Mouse (Mus musculus) layer of hippocampus, postnatal 14 days (tissue): Measurements from ENCODE around the gene Cpn1. TPM values are rescaled to one million over a fixed set of nuclear protein-coding genes. Genes with fewer than 3 reads are reported as not detected.
A peak's percentile ranks its signal among the peaks of the same experiment; 100 is the strongest.

Experiments
- DNase-seq, 2 experiments: peaks; one replicate each; pipeline ENCODE4 v3.0.0; 2021 to 2022; ENCODE audit warnings: low spot score in 2 of 2, mixed read lengths in 1 of 2
- total RNA-seq, 2 experiments: library from RNA; stranded (reverse); gene quantifications; 2 replicates each; pipeline ENCODE4 v1.2.3; 2021

The Cpn1 gene
- total RNA-seq, 2 experiments from 2014 or later, result 0.39 TPM; not detected in 1

GRCm38 (mm10) chr19:43939769-43940689 lies 46.3 kb downstream of the Cpn1 start, which contains the start of gene Dnmbp:
Gene Dnmbp, minus strand, starts transcription at chr19:43940191.
- peak; percentile 65 for DNase-seq

- no peak for DNase-seq
Measured at GRCm38 (mm10) chr19:43939171-43939768, 47.1 kb downstream of the Cpn1 start.

- no peak for DNase-seq
Measured at GRCm38 (mm10) chr19:43938355-43938754, 48.0 kb downstream of the Cpn1 start.

GRCm38 (mm10) chr19:43930926-43931325 lies 55.4 kb downstream of the Cpn1 start:
- no peak for DNase-seq

- no peak for DNase-seq
Measured at GRCm38 (mm10) chr19:43930366-43930765, 56.0 kb downstream of the Cpn1 start.

GRCm38 (mm10) chr19:43929869-43930268 lies 56.5 kb downstream of the Cpn1 start:
- no peak for DNase-seq

- DNase-seq, result no peak
Measured at GRCm38 (mm10) chr19:43927967-43928366, 58.4 kb downstream of the Cpn1 start.

- peak; percentile 18 to 30 for DNase-seq
Measured at GRCm38 (mm10) chr19:43927057-43927456, 59.3 kb downstream of the Cpn1 start.

- peak in 1 of 2 experiments; percentile 3 for DNase-seq
Measured at GRCm38 (mm10) chr19:43926141-43926987, 60.0 kb downstream of the Cpn1 start.

- no peak for DNase-seq
Measured at GRCm38 (mm10) chr19:43924361-43924760, 62.0 kb downstream of the Cpn1 start.

GRCm38 (mm10) chr19:43922963-43923362 lies 63.4 kb downstream of the Cpn1 start:
- DNase-seq, result no peak

- DNase-seq, result no peak
Measured at GRCm38 (mm10) chr19:43921410-43921809, 64.9 kb downstream of the Cpn1 start.

- no peak for DNase-seq
Measured at GRCm38 (mm10) chr19:43920453-43921300, 65.7 kb downstream of the Cpn1 start.

- no peak for DNase-seq
Measured at GRCm38 (mm10) chr19:43919841-43920240, 66.5 kb downstream of the Cpn1 start.

GRCm38 (mm10) chr19:43918834-43919233 lies 67.5 kb downstream of the Cpn1 start:
- no peak for DNase-seq

GRCm38 (mm10) chr19:43917763-43918162 lies 68.6 kb downstream of the Cpn1 start:
- DNase-seq, result no peak

GRCm38 (mm10) chr19:43917406-43917691 lies 69.0 kb downstream of the Cpn1 start:
- DNase-seq, result no peak

GRCm38 (mm10) chr19:43916586-43917405 lies 69.6 kb downstream of the Cpn1 start:
- no peak for DNase-seq

- DNase-seq, result no peak
Measured at GRCm38 (mm10) chr19:43915431-43915830, 70.9 kb downstream of the Cpn1 start.

GRCm38 (mm10) chr19:43914986-43915385 lies 71.4 kb downstream of the Cpn1 start:
- DNase-seq, result no peak
